In genomic region chr13:20555853-20556452, GRCm38 (mm10) we compare ENCODE assay signal across 29 mouse cellular contexts.
DNase-seq lines count a peak whose midpoint lies in the region; TF ChIP-seq lines count a peak whose summit lies in the region.
"Had no signal": no experiment of that assay in that cellular context is flagged by ENCODE, and none has a peak within 500 bp of the region (broad histone marks: within the 10 kb centered on the region; RNA-seq: fewer than 3 reads in every experiment).

No protein-coding gene starts in this region.

- no peak overlapping the region for H3K27ac ChIP-seq in ES-E14 (ENCODE audit: insufficient read depth, low read depth, low read length, poor library complexity, severe bottlenecking)
- H3K27ac ChIP-seq: embryonic facial prominence, embryonic 10.5 days; embryonic facial prominence, embryonic 13.5 days; forebrain, embryonic 12.5 days; forebrain, embryonic 15.5 days; gastrocnemius, adult 2 months; heart, embryonic 15.5 days; hindbrain, embryonic 14.5 days; hindbrain, postnatal 0 days had no signal

- no peaks in the 10 kb centered on the region for H3K9me3 ChIP-seq in ES-E14 (ENCODE audit: control insufficient read depth, insufficient read depth, low read depth, low read length)
- H3K9me3 ChIP-seq: embryonic facial prominence, embryonic 10.5 days; embryonic facial prominence, embryonic 13.5 days; forebrain, embryonic 12.5 days; forebrain, embryonic 15.5 days; G1E; heart, embryonic 12.5 days; heart, embryonic 15.5 days had no signal

- H3K4me1 ChIP-seq in ES-E14 (ENCODE audit: control insufficient read depth in 2 of 2, insufficient read depth in 2 of 2, low read length in 2 of 2, poor library complexity in 1 of 2) = no peaks in the 10 kb centered on the region
- H3K4me1 ChIP-seq: embryonic facial prominence, embryonic 10.5 days; embryonic facial prominence, embryonic 13.5 days; forebrain, embryonic 12.5 days; forebrain, embryonic 15.5 days; heart, embryonic 12.5 days; heart, embryonic 15.5 days had no signal

- peak; percentile 41 to 45 for DNase-seq in left cerebral cortex, adult 18-20 months (ENCODE audit: low spot score in 2 of 2)
- DNase-seq in left cerebral cortex, adult 9 months (ENCODE audit: low spot score in 2 of 2) = no peak
- peak; percentile 6 for DNase-seq in CD4-positive helper T cell, adult 2 months (ENCODE audit: low read depth, low spot score)
- no peak for DNase-seq in ES-E14 (ENCODE audit: low read depth, low spot score)
- peak; percentile 50 for DNase-seq in telencephalon, adult 2 months (ENCODE audit: low read depth, low spot score)
- DNase-seq in gastrocnemius, postnatal 25 days = no peak
- DNase-seq in thymus, postnatal 0 days (ENCODE audit: low spot score) = no peak
- DNase-seq: adrenal gland, postnatal 10 days; adrenal gland, postnatal 36 days; B cell, adult 2 months; cerebellum, adult 11 months; cerebellum, adult 9-11 months; cerebellum, postnatal 25 days; embryo, embryonic 11 days; gastrocnemius, adult 2 months; gastrocnemius, postnatal 14 days; heart, adult 18-20 months; heart, postnatal 10 days; heart, postnatal 4 days had no signal

- H3K36me3 ChIP-seq in ES-E14 (ENCODE audit: control insufficient read depth, insufficient read depth, low read length, poor library complexity, severe bottlenecking) = no peaks in the 10 kb centered on the region
- H3K36me3 ChIP-seq: embryonic facial prominence, embryonic 10.5 days; embryonic facial prominence, embryonic 13.5 days; forebrain, embryonic 12.5 days; forebrain, embryonic 15.5 days; G1E; heart, embryonic 12.5 days; heart, embryonic 15.5 days had no signal

- in situ Hi-C loops in ES-E14 (cut with MboI; ENCODE audit: low sequenced_read_pairs in 2 of 2, unreplicated experiment in 2 of 2) = no loop called here

- H3K4me3 ChIP-seq in ES-E14 (ENCODE audit: insufficient read depth in 1 of 2, low read depth in 1 of 2, low read length in 2 of 2, poor library complexity in 1 of 2, severe bottlenecking in 1 of 2) = no peak overlapping the region
- H3K4me3 ChIP-seq: embryonic facial prominence, embryonic 10.5 days; embryonic facial prominence, embryonic 13.5 days; erythroblast, embryonic 14.5 days; forebrain, embryonic 12.5 days; forebrain, embryonic 15.5 days; gastrocnemius, adult 2 months; heart, embryonic 12.5 days; heart, embryonic 15.5 days had no signal

- no peak overlapping the region for H3K9ac ChIP-seq in ES-E14 (ENCODE audit: insufficient read depth, low read depth, low read length, poor library complexity, severe bottlenecking)
- H3K9ac ChIP-seq: embryonic facial prominence, embryonic 13.5 days; forebrain, embryonic 12.5 days; forebrain, embryonic 15.5 days; heart, embryonic 12.5 days; heart, embryonic 15.5 days; hindbrain, embryonic 14.5 days had no signal

TF ChIP-seq in ES-E14, 5 proteins besides CTCF, POLR2A, EP300 and RAD21:
- TF ChIP-seq MAFK (IDR thresholded peaks at IDR 0.05; ENCODE audit: insufficient read depth, low read depth, low read length) = peak; percentile 87
- no peak for TF ChIP-seq HCFC1 (IDR thresholded peaks at IDR 0.05; ENCODE audit: borderline replicate concordance, insufficient read depth, low read length)

Comparison
In these comparisons a context has a peak if more than half of its experiments do, and no peak if none do; other contexts are left out.
1. DNase-seq: peak in left cerebral cortex, adult 18-20 months (2 of 2), CD4-positive helper T cell, adult 2 months (single experiment) and telencephalon, adult 2 months (single experiment); none in left cerebral cortex, adult 9 months (0 of 2), ES-E14 (single experiment), gastrocnemius, postnatal 25 days (single experiment) and thymus, postnatal 0 days (single experiment).